Mouse (Mus musculus): ENCODE measurements around the gene Spag9. TPM values are rescaled to one million over a fixed set of nuclear protein-coding genes. Genes with fewer than 3 reads are reported as not detected.

Spag9 gene
- total and polyA plus RNA-seq, 2 experiments, result 9.8 to 52.4 TPM

- peak overlapping the region; percentile 73 for H3K27ac ChIP-seq (replicated peaks; ENCODE audit: insufficient read depth, low read depth, low read length)
- 85% methylated on average over 4 of the region's 4 CpGs for WGBS
- no peak overlapping the region for H3K4me3 ChIP-seq (ENCODE audit: insufficient read depth, low read depth, low read length)
- no peaks in the 10 kb centered on the region for H3K27me3 ChIP-seq (ENCODE audit: control insufficient read depth, insufficient read depth, low read length)
- no peaks in the 10 kb centered on the region for H3K79me2 ChIP-seq (ENCODE audit: control insufficient read depth, insufficient read depth, low read length)
- DNase-seq (ENCODE audit: extremely low read depth, low read depth, low spot score), result no peak
- no peak overlapping the region for H3K9ac ChIP-seq (ENCODE audit: low read depth, low read length)
- peaks cover 6% of the 10 kb centered on the region; the same call in 1 of the 2 replicates for H3K4me1 ChIP-seq (ENCODE audit: control insufficient read depth, insufficient read depth, low read length)
- TF ChIP-seq CTCF (IDR thresholded peaks at IDR 0.05; ENCODE audit: low read depth, low read length), result no peak
- TF ChIP-seq POLR2A (IDR thresholded peaks at IDR 0.05; ENCODE audit: extremely low read depth, insufficient read depth, low read length), result no peak
- H3K36me3 ChIP-seq (ENCODE audit: control insufficient read depth, insufficient read depth, low read length), result no peaks in the 10 kb centered on the region
Measured at GRCm38 (mm10) chr11:93987026-93987425, 8.9 kb upstream of the Spag9 start.

GRCm38 (mm10) chr11:93987625-93988327 is 8.1 kb upstream of the Spag9 start:
- H3K36me3 ChIP-seq (ENCODE audit: control insufficient read depth, insufficient read depth, low read length), result no peaks in the 10 kb centered on the region
- TF ChIP-seq POLR2A (IDR thresholded peaks at IDR 0.05; ENCODE audit: extremely low read depth, insufficient read depth, low read length) (no peak), CTCF (IDR thresholded peaks at IDR 0.05; ENCODE audit: low read depth, low read length) (no peak)
- H3K27ac ChIP-seq (replicated peaks; ENCODE audit: insufficient read depth, low read depth, low read length), result peak overlapping the region; percentile 73
- 44% methylated on average over 8 of the region's 8 CpGs for WGBS
- DNase-seq (ENCODE audit: extremely low read depth, low read depth, low spot score), result peak; percentile 59
- no peaks in the 10 kb centered on the region for H3K79me2 ChIP-seq (ENCODE audit: control insufficient read depth, insufficient read depth, low read length)
- H3K27me3 ChIP-seq (ENCODE audit: control insufficient read depth, insufficient read depth, low read length), result no peaks in the 10 kb centered on the region
- no peak overlapping the region for H3K4me3 ChIP-seq (ENCODE audit: insufficient read depth, low read depth, low read length)
- no peak overlapping the region for H3K9ac ChIP-seq (ENCODE audit: low read depth, low read length)
- peaks cover 6% of the 10 kb centered on the region; the same call in 1 of the 2 replicates for H3K4me1 ChIP-seq (ENCODE audit: control insufficient read depth, insufficient read depth, low read length)

- TF ChIP-seq CTCF (IDR thresholded peaks at IDR 0.05; ENCODE audit: low read depth, low read length) (no peak), POLR2A (IDR thresholded peaks at IDR 0.05; ENCODE audit: extremely low read depth, insufficient read depth, low read length) (no peak)
- WGBS, result 59% methylated on average over 12 of the region's 12 CpGs
- no peaks in the 10 kb centered on the region for H3K79me2 ChIP-seq (ENCODE audit: control insufficient read depth, insufficient read depth, low read length)
- peak overlapping the region; percentile 64 for H3K27ac ChIP-seq (replicated peaks; ENCODE audit: insufficient read depth, low read depth, low read length)
- H3K27me3 ChIP-seq (ENCODE audit: control insufficient read depth, insufficient read depth, low read length), result no peaks in the 10 kb centered on the region
- 0 out of 2 replicates have a peak overlapping the region, but pooled peaks have one; percentile 13 for H3K9ac ChIP-seq (ENCODE audit: low read depth, low read length)
- no peak overlapping the region for H3K4me3 ChIP-seq (ENCODE audit: insufficient read depth, low read depth, low read length)
- peaks cover 6% of the 10 kb centered on the region; the same call in 1 of the 2 replicates for H3K4me1 ChIP-seq (ENCODE audit: control insufficient read depth, insufficient read depth, low read length)
- H3K36me3 ChIP-seq (ENCODE audit: control insufficient read depth, insufficient read depth, low read length), result no peaks in the 10 kb centered on the region
- DNase-seq (ENCODE audit: extremely low read depth, low read depth, low spot score), result no peak
Measured at GRCm38 (mm10) chr11:93988328-93989062, 7.4 kb upstream of the Spag9 start.

- peak; percentile 66 for DNase-seq (ENCODE audit: extremely low read depth, low read depth, low spot score)
- Histone ChIP-seq H3K27ac (replicated peaks; ENCODE audit: insufficient read depth, low read depth, low read length) (peak overlapping the region; percentile 99), H3K27me3 (ENCODE audit: control insufficient read depth, insufficient read depth, low read length) (no peaks in the 10 kb centered on the region), H3K79me2 (ENCODE audit: control insufficient read depth, insufficient read depth, low read length) (peaks cover 13% of the 10 kb centered on the region), H3K4me1 (ENCODE audit: control insufficient read depth, insufficient read depth, low read length) (peaks cover 15% of the 10 kb centered on the region; the same call in 1 of the 2 replicates), H3K36me3 (ENCODE audit: control insufficient read depth, insufficient read depth, low read length) (no peaks in the 10 kb centered on the region), H3K9ac (ENCODE audit: low read depth, low read length) (peak overlapping the region; percentile 91), H3K4me3 (ENCODE audit: insufficient read depth, low read depth, low read length) (peak overlapping the region; percentile 69)
- WGBS, result 12% methylated on average over 5 of the region's 5 CpGs
- no peak for TF ChIP-seq POLR2A (IDR thresholded peaks at IDR 0.05; ENCODE audit: extremely low read depth, insufficient read depth, low read length)
Measured at GRCm38 (mm10) chr11:93994531-93994930, 1.4 kb upstream of the Spag9 start.

- Histone ChIP-seq H3K4me1 (ENCODE audit: control insufficient read depth, insufficient read depth, low read length) (peaks cover 18% of the 10 kb centered on the region), H3K27ac (replicated peaks; ENCODE audit: insufficient read depth, low read depth, low read length) (peak overlapping the region; percentile 99), H3K79me2 (ENCODE audit: control insufficient read depth, insufficient read depth, low read length) (peaks cover 16% of the 10 kb centered on the region), H3K9ac (ENCODE audit: low read depth, low read length) (peak overlapping the region; percentile 91), H3K36me3 (ENCODE audit: control insufficient read depth, insufficient read depth, low read length) (no peaks in the 10 kb centered on the region), H3K27me3 (ENCODE audit: control insufficient read depth, insufficient read depth, low read length) (no peaks in the 10 kb centered on the region), H3K4me3 (ENCODE audit: insufficient read depth, low read depth, low read length) (peak overlapping the region; percentile 69)
- DNase-seq (ENCODE audit: extremely low read depth, low read depth, low spot score), result peak; percentile 76
- TF ChIP-seq POLR2A (IDR thresholded peaks at IDR 0.05; ENCODE audit: extremely low read depth, insufficient read depth, low read length) (0 out of 2 replicates have a peak, but pooled peaks have one; percentile 4), CTCF (IDR thresholded peaks at IDR 0.05; ENCODE audit: low read depth, low read length) (no peak)
- 6% methylated on average over 15 of the region's 15 CpGs for WGBS
Measured at GRCm38 (mm10) chr11:93995111-93995719, 676 bp upstream of the Spag9 start.

Data from liver, adult 2 months (tissue).